Mouse (Mus musculus) central nervous system, embryonic 11.5 days (tissue): Measurements from ENCODE around the gene Atf7ip2. TPM values are rescaled to one million over a fixed set of nuclear protein-coding genes. Genes with fewer than 3 reads are reported as not detected.

Experiments
- polyA plus RNA-seq: library from polyadenylated mRNA; depleted of rRNA; stranded (reverse); fragments of >200 nt; gene quantifications from 2 replicates; pipeline ENCODE4 v1.2.3, GENCODE M21; 2012; rRNA removed

The Atf7ip2 gene
- 0.91 and 1.7 TPM in 2 replicates for polyA plus RNA-seq

GRCm38 (mm10) chr16:10192679-10193506 lies at the start of gene Atf7ip2:
Gene Atf7ip2 (plus strand): TSS chr16:10192712.

GRCm38 (mm10) chr16:10170005-10170404 lies 22.5 kb upstream of the Atf7ip2 start, which contains the start of gene Rpl39l:
Gene Rpl39l (plus strand): TSS chr16:10170226.

Other genes starting within 250 kb of the Atf7ip2 start
- gene Grin2a, start 197.2 kb upstream of the Atf7ip2 start, polyA plus RNA-seq, result 0.26 and 0.31 TPM in 2 replicates
- gene Rpl39l, start 22.5 kb upstream of the Atf7ip2 start, polyA plus RNA-seq, result 0.40 TPM in 1 of 2 replicates, not detected in the other
- gene Emp2, start 121.3 kb downstream of the Atf7ip2 start, polyA plus RNA-seq, result 3.2 and 6.1 TPM in 2 replicates
- gene Tekt5, start 202.8 kb downstream of the Atf7ip2 start, polyA plus RNA-seq, result 0.17 and 0.21 TPM in 2 replicates
- gene Nubp1, start 219.2 kb downstream of the Atf7ip2 start, polyA plus RNA-seq, result 50.0 and 50.7 TPM in 2 replicates